Mouse (Mus musculus) forebrain, postnatal 0 days (tissue): ENCODE data around the gene Rufy3. TPM values are rescaled to one million over a fixed set of nuclear protein-coding genes. Genes with fewer than 3 reads are reported as not detected.

Experiments used
- ATAC-seq: fragments of 200-750 bp; cut with Nextera tagmentation; 2 replicates; pipeline ENCODE4 v1.8.0; 2017; ENCODE audit warnings: mild to moderate bottlenecking, moderate library complexity
- DNase-seq: peaks from one replicate; pipeline ENCODE4 v3.0.0-alpha.2; 2015
- H3K27ac ChIP-seq: fragments of 300-500 bp; sonication (generic); 2 replicates; pipeline ENCODE4 v1.5.1; 2014; ENCODE audit warnings: low read depth, mild to moderate bottlenecking, antibody characterized with exemption, low read length, moderate library complexity, mixed read lengths
- H3K27me3 ChIP-seq: fragments of 300-500 bp; sonication (generic); 2 replicates; pipeline ENCODE4 v1.6.1; 2014; ENCODE audit warnings: mild to moderate bottlenecking, low read length, mixed read lengths; ENCODE audit not compliant: insufficient read depth
- H3K36me3 ChIP-seq: fragments of 300-500 bp; sonication (generic); 2 replicates; pipeline ENCODE4 v1.6.1; 2014; ENCODE audit warnings: mild to moderate bottlenecking, moderate library complexity; ENCODE audit not compliant: insufficient read depth
- H3K4me1 ChIP-seq: fragments of 300-500 bp; sonication (generic); 2 replicates; pipeline ENCODE4 v1.6.1; 2014; ENCODE audit warnings: antibody characterized with exemption; ENCODE audit not compliant: insufficient read depth
- H3K4me2 ChIP-seq: fragments of 300-500 bp; sonication (generic); 2 replicates; pipeline ENCODE4 v1.6.1; 2014; ENCODE audit warnings: low read depth, mild to moderate bottlenecking, moderate library complexity
- H3K4me3 ChIP-seq: fragments of 300-500 bp; sonication (generic); 2 replicates; pipeline ENCODE4 v1.5.1; 2014; ENCODE audit warnings: low read depth, low read length, mixed read lengths
- H3K9ac ChIP-seq: fragments of 300-500 bp; sonication (generic); 2 replicates; pipeline ENCODE4 v1.6.1; 2014; ENCODE audit warnings: mild to moderate bottlenecking
- H3K9me3 ChIP-seq: fragments of 300-500 bp; sonication (generic); 2 replicates; pipeline ENCODE4 v1.6.1; 2016; ENCODE audit warnings: low read length
- CTCF ChIP-seq: sonication (generic); IDR thresholded peaks from 2 replicates; pipeline ENCODE4 v1.5.1; 2016; ENCODE audit warnings: antibody characterized with exemption, control low read depth, low read depth
- WGBS: fragments of 180-500 bp; shearing (Covaris S2); extraction: QIAGEN DNeasy Blood & Tissue Kit; methylation state at CpG from one replicate; pipeline ENCODE4 v1.1.7; 2014; 5-methylcytosine and 5-hydroxymethylcytosine counted together
- polyA plus RNA-seq: library from polyadenylated mRNA; unstranded; fragments of >200 nt; fragmentation: Nextera tagmentation; extraction: Ambion mirVana; gene quantifications from 2 replicates; pipeline ENCODE4 v1.2.1, GENCODE M21; 2015
- total RNA-seq: library from RNA; depleted of rRNA; stranded (reverse); fragments of >200 nt; gene quantifications from 2 replicates; pipeline ENCODE4 v1.2.3, GENCODE M21; 2014

Rufy3 gene
- total and polyA plus RNA-seq, 2 experiments from 2014 or later, result 214 to 319 TPM

DNA sequence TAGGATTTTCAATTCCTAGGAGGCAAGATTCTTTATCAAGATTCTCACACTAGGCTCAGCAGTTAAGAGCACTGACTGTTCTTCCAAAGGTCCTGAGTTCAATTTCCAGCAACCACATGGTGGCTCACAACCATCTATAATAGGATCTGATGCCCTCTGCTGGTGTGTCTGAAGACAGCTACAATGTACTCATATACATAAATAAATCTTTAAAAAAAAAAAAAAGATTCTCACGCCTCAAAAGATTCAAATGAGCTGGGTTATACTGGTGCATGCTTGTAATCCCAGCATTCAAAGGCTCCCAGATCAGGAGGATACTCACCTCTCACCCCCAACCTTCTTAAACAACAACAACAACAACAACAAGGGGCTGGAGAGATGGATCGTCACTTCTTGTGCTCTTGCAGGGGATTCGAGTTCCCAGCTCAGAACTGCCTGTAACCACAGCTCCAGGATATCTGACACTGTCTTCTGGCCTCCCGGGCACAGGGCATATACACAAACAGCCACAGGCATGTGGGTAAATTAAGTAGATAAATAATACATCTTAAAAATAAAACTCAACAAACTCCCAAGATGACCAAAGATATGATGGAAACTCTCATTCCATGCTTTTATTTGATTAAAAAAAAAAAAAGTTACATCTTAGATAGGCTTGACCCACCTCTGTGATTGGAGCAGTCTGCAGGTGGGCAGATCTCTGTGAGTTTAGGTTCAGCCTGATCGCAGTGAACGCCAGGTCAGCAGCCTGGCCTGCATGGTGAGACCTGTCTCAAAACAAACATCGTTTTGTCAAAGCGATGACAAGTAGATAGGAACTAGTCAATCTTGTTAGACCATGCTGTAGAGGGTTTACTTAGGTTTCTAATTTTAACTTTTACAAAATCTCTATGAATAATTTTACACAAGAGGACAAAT is 1.7 kb upstream of the Rufy3 start:
- Histone ChIP-seq H3K4me2 (no peak overlapping the region), H3K4me1 (peaks cover 6% of the 10 kb centered on the region; the same call in 1 of the 2 replicates), H3K27ac (no peak overlapping the region), H3K4me3 (no peak overlapping the region), H3K9me3 (no peaks in the 10 kb centered on the region), H3K27me3 (no peaks in the 10 kb centered on the region), H3K36me3 (0 out of 2 replicates have a peak, but pooled peaks cover 2% of the 10 kb centered on the region), H3K9ac (no peak overlapping the region)
- DNase-seq (no peak), ATAC-seq (no peak)
- WGBS, result 80% methylated on average over 8 of the region's 8 CpGs
- no peak for TF ChIP-seq CTCF

DNA sequence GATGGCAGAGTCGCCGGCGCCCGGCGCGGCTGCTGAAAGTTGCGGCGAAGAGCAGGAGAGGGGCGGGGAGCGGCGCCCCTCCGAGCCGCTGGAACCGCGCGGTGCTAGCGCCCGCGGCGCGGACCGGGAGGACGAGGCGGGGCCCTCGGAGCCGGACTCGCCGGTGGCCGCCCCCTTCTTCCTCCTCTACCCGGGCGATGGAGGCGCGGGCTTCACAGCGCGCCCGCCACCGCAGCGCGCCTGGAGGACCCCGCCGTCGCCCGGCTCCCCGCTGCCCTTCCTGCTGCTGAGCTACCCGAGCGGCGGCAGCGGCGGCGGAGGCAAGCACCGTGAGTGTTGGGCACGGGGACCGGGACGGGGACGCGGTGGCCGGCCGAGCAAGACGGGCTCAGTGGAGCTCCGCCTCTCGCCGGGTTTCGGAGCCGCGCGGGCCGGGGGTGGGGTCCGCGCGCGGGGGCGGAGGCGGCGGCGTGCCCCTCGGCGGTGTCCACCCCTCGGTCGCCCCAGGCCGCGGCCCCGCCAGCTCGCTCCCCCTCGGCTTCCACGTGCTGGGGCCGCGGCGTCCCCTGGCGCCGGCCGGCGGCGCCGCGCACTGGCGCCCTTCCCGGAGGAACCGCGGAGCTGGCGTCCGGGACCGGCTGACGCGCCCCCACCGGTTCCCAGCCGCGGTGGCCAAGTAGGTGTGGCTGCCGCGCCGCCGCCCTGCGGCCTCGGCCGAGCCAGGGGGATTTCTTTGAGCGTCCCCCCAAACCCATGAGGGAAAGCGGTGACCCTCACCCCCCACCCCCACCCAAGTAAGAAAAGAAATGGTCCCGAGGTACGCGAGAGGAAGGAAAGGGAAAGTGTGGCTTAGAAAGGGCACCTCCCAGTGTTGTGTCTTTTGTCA is 551 bp downstream of the Rufy3 start:
- Histone ChIP-seq H3K4me1 (peaks cover 6% of the 10 kb centered on the region; the same call in 1 of the 2 replicates), H3K27ac (peak overlapping the region; percentile 86), H3K4me2 (peak overlapping the region; percentile 68), H3K9ac (peak overlapping the region; percentile 72), H3K9me3 (no peaks in the 10 kb centered on the region), H3K4me3 (peak overlapping the region; percentile 84), H3K27me3 (no peaks in the 10 kb centered on the region), H3K36me3 (0 out of 2 replicates have a peak, but pooled peaks cover under 1% of the 10 kb centered on the region)
- 4% methylated on average over 69 of the region's 119 CpGs for WGBS
- ATAC-seq, result peak; percentile 70
- peak; percentile 64 for DNase-seq
- 0 out of 2 replicates have a peak, but pooled peaks have one; percentile 2 for TF ChIP-seq CTCF

DNA sequence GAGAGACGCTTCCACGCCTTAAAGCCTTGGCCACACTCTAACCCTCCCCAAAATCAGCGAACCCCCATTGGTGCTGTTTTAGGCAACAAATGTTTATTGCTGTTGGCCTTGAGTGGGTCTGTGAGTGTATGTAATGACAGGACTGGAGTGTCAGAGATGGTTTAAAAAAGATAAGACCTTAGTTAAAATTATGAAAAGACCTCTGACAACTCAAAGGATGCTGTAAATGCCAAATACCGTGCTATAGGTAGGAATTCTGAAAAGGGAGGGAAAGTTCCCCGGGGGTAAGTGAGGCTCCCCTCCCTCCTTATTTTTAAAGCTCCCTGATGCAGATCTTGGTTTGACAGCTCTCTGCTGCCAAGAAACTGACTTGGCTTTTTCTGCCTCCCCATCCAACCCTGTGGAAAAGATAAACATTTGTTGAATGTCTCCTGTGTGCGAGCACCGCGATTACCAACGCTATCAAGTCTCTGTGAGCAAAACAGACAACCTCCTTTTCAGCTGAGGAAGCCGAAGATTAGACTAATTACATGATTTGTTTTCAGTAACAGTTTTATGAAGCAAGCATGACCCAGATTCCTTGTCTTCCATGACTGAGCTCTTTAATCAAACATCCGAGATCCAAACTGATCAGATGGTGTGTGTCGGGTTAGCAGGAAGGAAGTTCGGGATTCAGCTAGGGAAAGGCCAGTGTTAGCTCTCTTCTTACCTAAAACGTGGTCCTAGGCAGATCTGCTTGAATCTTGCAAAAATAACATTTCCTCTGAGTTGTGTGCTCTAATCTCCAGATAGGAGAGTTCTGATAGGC is 1.4 kb downstream of the Rufy3 start:
- peak; percentile 52 for DNase-seq
- peak overlapping the region; percentile 72 for H3K9ac ChIP-seq
- H3K36me3 ChIP-seq, result 0 out of 2 replicates have a peak, but pooled peaks cover 4% of the 10 kb centered on the region
- peak overlapping the region; percentile 84 for H3K4me3 ChIP-seq
- no peaks in the 10 kb centered on the region for H3K9me3 ChIP-seq
- H3K4me2 ChIP-seq, result peak overlapping the region; percentile 68
- no peak for TF ChIP-seq CTCF
- peaks cover 6% of the 10 kb centered on the region; the same call in 1 of the 2 replicates for H3K4me1 ChIP-seq
- ATAC-seq, result peak; percentile 15
- 2% methylated on average over 14 of the region's 14 CpGs for WGBS
- peak overlapping the region; percentile 86 for H3K27ac ChIP-seq
- no peaks in the 10 kb centered on the region for H3K27me3 ChIP-seq

DNA sequence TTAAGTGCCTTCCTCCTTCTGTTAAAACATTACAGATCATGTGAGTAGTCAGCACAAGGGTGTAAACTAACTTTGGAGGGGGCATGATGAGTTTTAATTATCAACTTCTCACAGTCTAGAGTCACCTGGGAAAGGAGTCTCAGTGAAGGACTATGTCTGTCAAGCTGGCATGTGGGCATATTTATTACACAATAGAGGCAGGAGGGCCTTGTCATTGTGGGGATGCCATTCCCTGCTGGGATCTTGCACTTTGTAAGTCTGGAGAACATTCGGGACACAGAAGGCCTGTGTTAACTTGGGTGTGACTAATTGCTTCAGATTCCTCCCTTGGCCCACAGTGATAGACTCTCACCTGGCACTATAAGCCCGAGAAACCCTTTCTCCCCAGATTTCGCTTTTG is 4.7 kb downstream of the Rufy3 start:
- DNase-seq (no peak), ATAC-seq (no peak)
- Histone ChIP-seq H3K27me3 (no peaks in the 10 kb centered on the region), H3K27ac (no peak overlapping the region), H3K9ac (no peak overlapping the region), H3K9me3 (no peaks in the 10 kb centered on the region), H3K36me3 (0 out of 2 replicates have a peak, but pooled peaks cover 4% of the 10 kb centered on the region), H3K4me1 (peaks cover 6% of the 10 kb centered on the region; the same call in 1 of the 2 replicates), H3K4me2 (no peak overlapping the region), H3K4me3 (no peak overlapping the region)
- WGBS, result 60% methylated on average over 3 of the region's 3 CpGs
- TF ChIP-seq CTCF, result no peak

DNA sequence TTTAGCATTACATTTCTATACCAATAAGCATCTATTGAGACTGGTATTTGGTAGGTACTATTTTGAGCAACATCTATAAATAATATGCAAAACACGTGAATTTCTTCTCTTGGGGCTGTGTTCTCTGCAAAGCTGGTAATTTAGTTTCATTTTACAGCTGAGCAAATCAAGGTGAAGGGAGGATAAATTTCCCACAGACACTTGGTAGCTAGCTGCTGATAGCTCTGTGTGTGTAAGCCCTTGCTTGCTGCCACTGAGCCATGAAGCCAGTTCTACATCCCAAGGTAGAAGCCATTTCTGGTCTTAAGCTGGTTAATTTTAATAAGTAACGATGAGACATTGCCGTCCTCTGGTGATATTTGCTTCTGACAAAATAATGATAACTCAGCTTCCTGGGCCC is 10.0 kb downstream of the Rufy3 start:
- Histone ChIP-seq H3K36me3 (0 out of 2 replicates have a peak, but pooled peaks cover 4% of the 10 kb centered on the region), H3K4me3 (no peak overlapping the region), H3K27ac (no peak overlapping the region), H3K9ac (no peak overlapping the region), H3K27me3 (no peaks in the 10 kb centered on the region), H3K9me3 (no peaks in the 10 kb centered on the region), H3K4me1 (no peaks in the 10 kb centered on the region), H3K4me2 (no peak overlapping the region)
- DNase-seq (no peak), ATAC-seq (no peak)
- no peak for TF ChIP-seq CTCF
- 87% methylated on average over 3 of the region's 3 CpGs for WGBS
